Mouse (Mus musculus) layer of hippocampus, adult 2 months (tissue): ENCODE data around the gene Ubtd2. TPM values are rescaled to one million over a fixed set of nuclear protein-coding genes. Genes with fewer than 3 reads are reported as not detected.

ENCODE experiments used
- DNase-seq, 2 experiments: peaks; one replicate each; pipeline ENCODE4 v3.0.0; 2022; ENCODE audit warnings: low spot score in 2 of 2
- H3K27ac ChIP-seq: fragments of 200-600 bp; 2 replicates; pipeline ENCODE4 v1.8.1; 2022
- H3K4me3 ChIP-seq: fragments of 200-600 bp; 2 replicates; pipeline ENCODE4 v1.8.1; 2022; ENCODE audit warnings: mild to moderate bottlenecking
- CTCF ChIP-seq: fragments of 200-600 bp; conservative IDR thresholded peaks from 2 replicates; pipeline ENCODE4 v1.8.1; 2022; ENCODE audit warnings: antibody characterized with exemption, mild to moderate bottlenecking, moderate library complexity
- long read RNA-seq, 2 experiments: library from polyadenylated mRNA; stranded (forward); transcript quantifications; one replicate each; pipeline ENCODE4 v2.0.0; 2021; ENCODE audit warnings: borderline mapping rate in 2 of 2
- total RNA-seq, 2 experiments: library from RNA; stranded (reverse); gene quantifications; 2 replicates each; pipeline ENCODE4 v1.2.3; 2021

Ubtd2 gene
- total RNA-seq, result 10 to 100 TPM; 29.4 to 33.7 TPM
- long read RNA-seq, experiment 1, transcript Ubtd2-201 (3 exons, 1,012 nt), result major isoform, 6 of 9 reads
- long read RNA-seq, experiment 1, partial matches to known transcripts, result 0 of 9 reads
- long read RNA-seq, experiment 1, other reads (novel, unspliced or antisense), result 3 of 9 reads
- long read RNA-seq, experiment 2, transcript Ubtd2-201 (3 exons, 1,012 nt), result major isoform, 6 of 7 reads
- long read RNA-seq, experiment 2, partial matches to known transcripts, result 0 of 7 reads
- long read RNA-seq, experiment 2, other reads (novel, unspliced or antisense), result 1 of 7 reads

- peak; percentile 96 to 98 for DNase-seq
- peak within 1 kb of the TSS; percentile 90 for H3K4me3 ChIP-seq
Measured at GRCm38 (mm10) chr11:32454800-32455506, at the start of gene Ubtd2. Gene Ubtd2, plus strand, starts transcription at chr11:32455370.

GRCm38 (mm10) chr11:32407863-32408262, 47.3 kb upstream of the Ubtd2 start:
- no peak for DNase-seq
- Histone ChIP-seq H3K27ac (no peak overlapping the region), H3K4me3 (no peak overlapping the region)
- TF ChIP-seq CTCF, result no peak

More at GRCm38 (mm10) chr11:32454800-32455506, at the start of gene Ubtd2:
- TF ChIP-seq CTCF, result no peak
- H3K27ac ChIP-seq, result peak within 1 kb of the TSS; percentile 92

DNA sequence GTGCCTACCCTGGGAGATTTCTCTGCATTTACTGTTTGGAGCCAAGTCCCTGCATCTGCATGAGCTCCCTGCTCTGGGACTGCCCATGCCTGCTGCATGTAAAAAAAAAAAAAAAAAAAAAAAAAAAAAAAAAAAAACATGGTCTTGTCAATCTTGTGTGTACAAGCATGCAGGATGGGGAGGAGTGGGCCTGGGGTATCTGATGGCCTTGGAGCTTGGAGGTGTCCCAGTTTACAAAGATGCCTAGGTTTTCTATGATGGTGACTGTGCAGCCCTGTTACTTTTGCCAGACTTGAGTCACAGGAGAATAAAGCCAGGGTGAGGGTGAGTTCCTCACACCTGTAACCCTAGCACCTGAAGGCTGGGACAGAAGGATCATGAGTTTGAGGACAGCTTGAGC, 46.1 kb upstream of the Ubtd2 start:
- Histone ChIP-seq H3K4me3 (no peak overlapping the region), H3K27ac (no peak overlapping the region)
- no peak for DNase-seq
- TF ChIP-seq CTCF, result no peak

- no peak for TF ChIP-seq CTCF
- H3K4me3 ChIP-seq, result no peak overlapping the region
- no peak for DNase-seq
- H3K27ac ChIP-seq, result no peak overlapping the region
Measured at GRCm38 (mm10) chr11:32409823-32410562, 45.2 kb upstream of the Ubtd2 start.

DNA sequence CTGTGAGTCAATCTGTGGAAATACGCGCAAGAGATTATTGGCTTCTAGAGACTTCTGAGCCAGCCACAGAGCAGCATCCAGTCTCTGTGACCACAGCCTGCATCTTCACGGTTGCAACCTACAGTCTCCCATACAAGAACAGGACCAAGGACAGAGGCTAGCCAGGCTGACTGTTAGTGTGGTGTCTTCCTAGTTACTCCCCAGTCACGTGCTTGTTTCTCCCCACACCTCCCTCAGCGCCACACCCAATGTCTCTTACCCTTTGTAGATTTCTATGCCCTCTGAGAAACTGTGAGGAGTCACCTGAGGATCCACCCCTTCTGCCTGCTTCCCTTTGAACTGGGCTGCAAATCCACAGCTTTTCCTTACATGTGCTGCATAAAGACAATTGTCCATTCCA, 35.2 kb upstream of the Ubtd2 start:
- no peak for TF ChIP-seq CTCF
- no peak overlapping the region for H3K27ac ChIP-seq
- no peak overlapping the region for H3K4me3 ChIP-seq
- no peak for DNase-seq

- Histone ChIP-seq H3K4me3 (no peak overlapping the region), H3K27ac (no peak overlapping the region)
- DNase-seq, result no peak
- no peak for TF ChIP-seq CTCF
Measured at GRCm38 (mm10) chr11:32423311-32423710, 31.9 kb upstream of the Ubtd2 start.

DNA sequence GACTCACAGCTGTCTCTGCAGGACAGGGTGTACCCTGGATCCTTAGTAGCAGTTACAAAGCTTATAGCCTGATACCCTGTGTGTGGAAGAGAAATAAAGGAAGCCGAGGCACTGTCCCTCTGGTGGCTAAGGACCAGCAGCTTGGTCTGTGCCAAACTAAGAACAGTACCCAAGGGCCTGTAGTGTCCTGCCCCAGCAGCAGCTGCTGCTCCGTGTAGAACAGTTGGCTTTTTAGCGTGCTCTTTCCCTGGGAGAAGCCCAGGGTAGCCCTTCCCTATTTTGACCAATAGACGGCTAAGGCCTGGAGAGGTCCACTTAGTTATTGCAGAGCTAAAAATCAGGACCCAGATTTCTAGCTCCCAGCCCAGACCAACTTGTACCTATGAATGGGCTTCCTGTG, 30.6 kb upstream of the Ubtd2 start:
- TF ChIP-seq CTCF, result no peak
- H3K4me3 ChIP-seq, result no peak overlapping the region
- no peak for DNase-seq
- H3K27ac ChIP-seq, result no peak overlapping the region

- TF ChIP-seq CTCF, result no peak
- Histone ChIP-seq H3K27ac (no peak overlapping the region), H3K4me3 (no peak overlapping the region)
- DNase-seq, result no peak
Measured at GRCm38 (mm10) chr11:32425043-32425658, 30.0 kb upstream of the Ubtd2 start.

DNA sequence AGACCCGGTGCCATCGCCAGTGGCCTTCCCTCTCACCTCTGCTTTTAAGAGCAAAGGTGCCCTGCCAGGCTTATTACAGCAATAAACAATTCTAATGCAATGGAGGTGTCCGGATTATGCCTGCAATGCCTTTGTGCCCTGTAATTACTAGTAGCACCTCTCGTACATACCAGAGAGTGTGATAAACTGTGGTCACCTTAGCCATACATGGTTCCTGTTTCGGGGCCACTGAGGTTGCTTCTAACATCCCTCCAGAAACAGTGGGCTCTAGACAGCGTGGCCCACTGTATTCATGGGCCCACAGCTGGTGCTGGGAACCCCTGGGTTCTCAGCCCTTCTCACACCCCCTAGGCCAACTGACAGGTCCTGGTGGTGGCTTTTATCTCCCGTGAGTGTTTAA, 27.6 kb upstream of the Ubtd2 start:
- no peak for DNase-seq
- H3K4me3 ChIP-seq, result no peak overlapping the region
- H3K27ac ChIP-seq, result no peak overlapping the region
- no peak for TF ChIP-seq CTCF

DNA sequence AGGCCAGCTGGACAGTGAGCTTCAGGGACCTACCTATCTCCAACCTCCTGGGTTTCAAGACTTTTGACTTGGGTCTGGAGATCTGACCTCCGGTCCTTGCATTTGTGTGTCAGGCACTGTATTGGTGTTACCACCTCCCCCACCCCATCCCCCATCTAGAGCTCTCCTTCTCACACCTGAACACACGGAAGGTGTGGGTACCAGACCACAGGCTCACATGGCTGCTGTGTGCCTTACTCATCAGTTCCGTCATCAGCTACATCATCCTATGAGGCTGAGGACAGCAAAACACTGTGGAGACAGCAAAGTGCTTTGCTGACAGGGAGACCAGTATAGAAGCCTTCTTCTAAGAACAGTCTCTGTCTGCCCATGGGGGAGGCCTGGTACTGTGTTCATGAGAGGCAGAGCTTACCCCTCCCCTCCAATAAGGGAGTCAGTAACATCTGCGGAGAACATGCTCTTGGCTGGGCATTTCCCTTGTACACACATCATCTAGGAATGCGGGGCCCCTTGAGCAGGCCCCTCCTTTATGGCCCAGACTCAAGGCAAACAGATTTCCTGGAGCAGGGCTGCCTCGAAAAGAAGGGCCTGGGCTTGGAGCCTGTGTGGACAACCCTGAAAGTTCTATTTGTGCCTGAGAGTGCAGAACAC, 19.6 kb upstream of the Ubtd2 start:
- H3K4me3 ChIP-seq, result no peak overlapping the region
- no peak for TF ChIP-seq CTCF
- H3K27ac ChIP-seq, result no peak overlapping the region
- DNase-seq, result no peak

DNA sequence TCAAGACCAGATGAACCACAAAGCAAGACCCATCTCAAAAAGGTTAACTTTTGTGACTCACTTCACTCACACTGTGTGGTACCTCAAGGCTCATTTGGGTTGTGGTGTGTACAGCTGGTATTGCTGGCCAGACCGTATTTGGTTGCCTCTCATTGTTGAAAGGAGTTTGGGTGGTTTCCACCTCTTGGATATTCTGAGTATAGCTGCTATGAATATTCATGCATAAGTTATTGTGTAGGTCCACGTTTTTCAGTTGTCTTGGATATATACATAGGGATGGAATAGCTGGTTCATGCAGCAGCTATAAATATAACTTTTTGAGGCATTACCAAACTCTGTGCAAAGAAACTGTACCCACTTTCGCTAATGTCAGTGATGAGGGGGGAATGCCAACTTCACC, 12.6 kb upstream of the Ubtd2 start:
- no peak for DNase-seq
- H3K27ac ChIP-seq, result no peak overlapping the region
- TF ChIP-seq CTCF, result no peak
- no peak overlapping the region for H3K4me3 ChIP-seq

DNA sequence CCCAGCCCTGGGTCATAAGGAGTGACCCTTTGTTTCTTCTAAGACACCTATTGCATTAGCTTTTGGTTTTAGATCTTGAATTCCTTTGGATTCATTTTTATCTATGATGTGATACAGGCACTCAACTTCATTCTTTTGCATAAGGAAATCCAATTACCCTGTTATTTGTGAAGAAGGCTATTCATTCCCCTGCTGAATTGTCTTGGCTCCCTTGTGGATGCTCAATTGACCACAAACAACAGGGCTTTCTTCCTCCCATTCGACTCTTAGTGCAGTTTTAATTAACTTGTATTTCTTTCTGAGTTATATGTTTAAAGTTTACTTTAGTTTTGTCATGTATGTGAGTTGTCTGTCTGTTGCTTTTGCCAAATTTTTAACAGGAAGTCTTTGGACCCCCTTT, 10.9 kb upstream of the Ubtd2 start:
- Histone ChIP-seq H3K4me3 (no peak overlapping the region), H3K27ac (no peak overlapping the region)
- no peak for TF ChIP-seq CTCF
- no peak for DNase-seq
